ENCODE assay signal across 23 mouse cellular contexts in the genomic region with DNA sequence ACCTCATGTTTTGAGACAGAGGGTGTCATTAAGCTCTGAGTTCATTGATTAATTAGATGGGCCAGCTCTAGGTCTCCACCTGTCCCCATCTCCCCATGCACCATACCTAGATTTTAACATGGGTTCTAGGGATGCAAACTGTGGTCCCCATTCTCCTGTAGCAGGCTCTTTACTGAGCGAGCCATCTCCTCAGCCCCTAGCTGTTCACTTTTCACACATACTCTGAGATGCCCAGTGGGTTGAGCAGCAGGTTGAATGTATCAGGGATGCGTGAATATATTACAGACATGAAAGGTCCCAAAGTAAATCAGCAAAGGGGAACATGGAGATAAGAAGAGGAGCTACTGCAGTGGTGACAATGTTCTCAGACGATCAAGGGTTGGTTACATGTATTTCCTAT. TPM values are rescaled to one million over a fixed set of nuclear protein-coding genes. Genes with fewer than 3 reads are reported as not detected.
DNase-seq lines count a peak whose midpoint lies in the region; ATAC-seq lines count a peak whose summit lies in the region.
"Had no signal": no experiment of that assay in that cellular context is flagged by ENCODE, and none has a peak within 500 bp of the region (broad histone marks: within the 10 kb centered on the region; RNA-seq: fewer than 3 reads in every experiment).

No protein-coding gene starts in this region.

- WGBS in forebrain, embryonic 12.5 days: 80% methylated on average over 3 of the region's 3 CpGs
- 64% methylated on average over 3 of the region's 3 CpGs for WGBS in forebrain, embryonic 16.5 days
- 56% methylated on average over 3 of the region's 3 CpGs for WGBS in hindbrain, embryonic 15.5 days
- WGBS in midbrain, embryonic 16.5 days: 53% methylated on average over 3 of the region's 3 CpGs

- no peaks in the 10 kb centered on the region for H3K9me3 ChIP-seq in forebrain, embryonic 12.5 days
- 0 out of 2 replicates have a peak, but pooled peaks cover 2% of the 10 kb centered on the region for H3K9me3 ChIP-seq in forebrain, embryonic 16.5 days (ENCODE audit: control insufficient read depth, low read length)
- H3K9me3 ChIP-seq in hindbrain, embryonic 15.5 days: no peaks in the 10 kb centered on the region
- H3K9me3 ChIP-seq in midbrain, embryonic 16.5 days (replicated peaks; ENCODE audit: control insufficient read depth, low read length, poor library complexity, severe bottlenecking): no peaks in the 10 kb centered on the region
- H3K9me3 ChIP-seq: limb, embryonic 13.5 days; stomach, embryonic 15.5 days had no signal

- H3K9ac ChIP-seq in forebrain, embryonic 12.5 days: no peak overlapping the region
- no peak overlapping the region for H3K9ac ChIP-seq in forebrain, embryonic 16.5 days (replicated peaks; ENCODE audit: low read depth, low read length)
- H3K9ac ChIP-seq in hindbrain, embryonic 15.5 days: no peak overlapping the region
- no peak overlapping the region for H3K9ac ChIP-seq in midbrain, embryonic 16.5 days (ENCODE audit: low read depth, low read length)
- H3K9ac ChIP-seq: limb, embryonic 13.5 days; liver, embryonic 13.5 days; lung, embryonic 14.5 days; stomach, embryonic 15.5 days had no signal

- peaks cover 7% of the 10 kb centered on the region for H3K4me1 ChIP-seq in forebrain, embryonic 12.5 days
- peaks cover 9% of the 10 kb centered on the region for H3K4me1 ChIP-seq in forebrain, embryonic 16.5 days (replicated peaks; ENCODE audit: control insufficient read depth, insufficient read depth, low read length)
- H3K4me1 ChIP-seq in hindbrain, embryonic 15.5 days (replicated peaks): peaks cover 11% of the 10 kb centered on the region
- peaks cover 8% of the 10 kb centered on the region for H3K4me1 ChIP-seq in midbrain, embryonic 16.5 days (ENCODE audit: control insufficient read depth, insufficient read depth, low read length)
- H3K4me1 ChIP-seq: limb, embryonic 13.5 days; liver, embryonic 13.5 days; stomach, embryonic 15.5 days had no signal

- ATAC-seq in forebrain, embryonic 12.5 days (ENCODE audit: low FRiP score): peak; percentile 65; the same call in 1 of the 2 replicates
- ATAC-seq in forebrain, embryonic 16.5 days: no peak; the same call in 1 of the 2 replicates
- peak; percentile 51; the same call in 1 of the 2 replicates for ATAC-seq in hindbrain, embryonic 15.5 days (ENCODE audit: low FRiP score, low read depth)
- peak; percentile 39; the same call in 1 of the 2 replicates for ATAC-seq in midbrain, embryonic 16.5 days
- ATAC-seq: intestine, embryonic 16.5 days had no signal

- H3K27ac ChIP-seq in forebrain, embryonic 12.5 days: peak overlapping the region; percentile 81
- peak overlapping the region; percentile 73 for H3K27ac ChIP-seq in forebrain, embryonic 16.5 days (ENCODE audit: low read length)
- peak overlapping the region; percentile 67 for H3K27ac ChIP-seq in hindbrain, embryonic 15.5 days (replicated peaks)
- H3K27ac ChIP-seq in midbrain, embryonic 16.5 days (ENCODE audit: low read length): peak overlapping the region; percentile 64
- H3K27ac ChIP-seq: limb, embryonic 13.5 days; liver, embryonic 13.5 days; macrophage; stomach, embryonic 15.5 days had no signal

- no peaks in the 10 kb centered on the region for H3K27me3 ChIP-seq in forebrain, embryonic 12.5 days
- no peaks in the 10 kb centered on the region for H3K27me3 ChIP-seq in forebrain, embryonic 16.5 days (replicated peaks; ENCODE audit: control insufficient read depth, insufficient read depth, low read length)
- no peaks in the 10 kb centered on the region for H3K27me3 ChIP-seq in hindbrain, embryonic 15.5 days
- no peaks in the 10 kb centered on the region for H3K27me3 ChIP-seq in midbrain, embryonic 16.5 days (ENCODE audit: control insufficient read depth, insufficient read depth, low read depth, low read length)
- H3K27me3 ChIP-seq: CH12.LX; limb, embryonic 13.5 days; liver, embryonic 13.5 days; stomach, embryonic 15.5 days had no signal

- no peaks in the 10 kb centered on the region for H3K36me3 ChIP-seq in forebrain, embryonic 12.5 days (replicated peaks)
- H3K36me3 ChIP-seq in forebrain, embryonic 16.5 days (ENCODE audit: control insufficient read depth, insufficient read depth): no peaks in the 10 kb centered on the region
- no peaks in the 10 kb centered on the region for H3K36me3 ChIP-seq in hindbrain, embryonic 15.5 days
- no peaks in the 10 kb centered on the region for H3K36me3 ChIP-seq in midbrain, embryonic 16.5 days (ENCODE audit: control insufficient read depth, insufficient read depth, low read length)
- H3K36me3 ChIP-seq: limb, embryonic 13.5 days; liver, embryonic 13.5 days; stomach, embryonic 15.5 days had no signal

- H3K4me2 ChIP-seq in forebrain, embryonic 12.5 days: no peak overlapping the region
- H3K4me2 ChIP-seq in forebrain, embryonic 16.5 days (ENCODE audit: low read length): no peak overlapping the region
- no peak overlapping the region for H3K4me2 ChIP-seq in hindbrain, embryonic 15.5 days
- no peak overlapping the region for H3K4me2 ChIP-seq in midbrain, embryonic 16.5 days (ENCODE audit: low read length)
- H3K4me2 ChIP-seq: limb, embryonic 13.5 days; liver, embryonic 13.5 days; lung, embryonic 14.5 days; stomach, embryonic 15.5 days had no signal

- no peak for DNase-seq in kidney, postnatal 36 days
- no peak for DNase-seq in heart, adult 8-10 months (ENCODE audit: low spot score)
- no peak for DNase-seq in c-Kit-positive CD71-positive TER-119-positive erythroid progenitor cells, embryonic 14.5 days (ENCODE audit: low spot score)
- DNase-seq: adrenal gland, postnatal 36 days; cerebellum, adult 18-20 months; heart, adult 11 months; heart, postnatal 4 days; kidney, postnatal 4 days; liver, embryonic 13.5 days; right cerebral cortex, postnatal 25 days; thymus, adult 18-20 months had no signal

- no peak overlapping the region for H3K4me3 ChIP-seq in forebrain, embryonic 12.5 days (replicated peaks)
- no peak overlapping the region for H3K4me3 ChIP-seq in forebrain, embryonic 16.5 days (replicated peaks; ENCODE audit: low read length)
- no peak overlapping the region for H3K4me3 ChIP-seq in hindbrain, embryonic 15.5 days
- H3K4me3 ChIP-seq in midbrain, embryonic 16.5 days (ENCODE audit: low read depth, low read length): no peak overlapping the region
- H3K4me3 ChIP-seq: limb, embryonic 13.5 days; liver, embryonic 13.5 days; stomach, embryonic 15.5 days had no signal

RNA-seq across cellular contexts. Expression of a gene that starts 52.6 kb away (rescaled TPM):
- polyA plus RNA-seq in forebrain, embryonic 12.5 days (2016; fragmentation: Nextera tagmentation; extraction: Ambion mirVana): 15.8 and 17.4 TPM in 2 replicates
- polyA plus RNA-seq in forebrain, embryonic 16.5 days (2015; fragmentation: Nextera tagmentation; extraction: Ambion mirVana): 13.9 and 15.0 TPM in 2 replicates
- 12.0 and 12.4 TPM in 2 replicates for polyA plus RNA-seq in hindbrain, embryonic 15.5 days (2015; fragmentation: Nextera tagmentation; extraction: Ambion mirVana)
- polyA plus RNA-seq in midbrain, embryonic 16.5 days (2015; fragmentation: Nextera tagmentation; extraction: Ambion mirVana): 12.0 and 13.3 TPM in 2 replicates
- total RNA-seq in heart, adult 8-10 months (2022): 1 to 10 TPM; 4.4 to 7.5 (median 5.2) TPM

RNA-seq across cellular contexts. Expression of a gene that starts 52.8 kb away (rescaled TPM):
- 0.70 and 1.0 TPM in 2 replicates for polyA plus RNA-seq in forebrain, embryonic 12.5 days (2016; fragmentation: Nextera tagmentation; extraction: Ambion mirVana)
- polyA plus RNA-seq in forebrain, embryonic 16.5 days (2015; fragmentation: Nextera tagmentation; extraction: Ambion mirVana): 2.6 and 3.3 TPM in 2 replicates
- polyA plus RNA-seq in hindbrain, embryonic 15.5 days (2015; fragmentation: Nextera tagmentation; extraction: Ambion mirVana): 2.7 and 2.9 TPM in 2 replicates
- 3.8 and 5.3 TPM in 2 replicates for polyA plus RNA-seq in midbrain, embryonic 16.5 days (2015; fragmentation: Nextera tagmentation; extraction: Ambion mirVana)
- not detected for total RNA-seq in heart, adult 8-10 months (2022)
- total RNA-seq: gastrocnemius, adult 8-10 months; heart, postnatal 4 days; MEL had no signal
- polyA plus RNA-seq: liver, embryonic 13.5 days; macrophage had no signal
